Comparison of ENCODE assay signal across 8 mouse cellular contexts in the genomic region with DNA sequence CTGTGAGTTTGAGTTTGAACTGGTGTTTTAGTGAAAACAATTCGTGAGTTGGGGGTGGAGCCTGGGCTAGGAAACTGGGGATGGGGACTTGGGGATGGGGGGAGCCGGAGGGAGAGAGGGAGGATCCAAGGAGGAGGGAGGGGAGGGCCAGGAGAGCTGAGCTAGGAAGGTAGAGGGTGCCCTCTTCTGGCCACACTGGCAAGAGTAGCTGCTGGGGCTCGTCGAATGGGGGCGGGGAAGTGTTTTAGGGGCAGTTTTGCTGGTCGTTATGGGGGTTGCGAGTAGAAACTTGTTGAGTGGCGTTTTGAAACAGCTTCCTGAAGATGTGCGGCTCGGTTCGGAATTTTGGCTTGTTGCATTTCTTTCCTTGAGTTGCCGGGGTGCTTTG. TPM values are rescaled to one million over a fixed set of nuclear protein-coding genes. Genes with fewer than 3 reads are reported as not detected.
DNase-seq lines count a peak whose midpoint lies in the region; ATAC-seq and TF ChIP-seq lines count a peak whose summit lies in the region.

No protein-coding gene starts in this region.

- intact Hi-C loops in heart, postnatal 36 days (cut with DNase I): loop anchor here (5.0 to 10.0 kb wide), 3 partner anchors 190 to 1003 kb away; no protein-coding TSS in a partner anchor

- peak; percentile 93 for TF ChIP-seq CTCF in cerebellum, adult 2 months (IDR thresholded peaks at IDR 0.05; ENCODE audit: borderline replicate concordance, insufficient read depth, low read depth, low read length)

- H3K4me2 ChIP-seq in forebrain, embryonic 16.5 days (ENCODE audit: low read length): peak overlapping the region; percentile 54

- peak; percentile 24 for DNase-seq in MEL-GATA-1-ER (ENCODE audit: extremely low read depth, low read depth)
- DNase-seq in cerebellum, adult 2 months: peak; percentile 85 to 88
- peak; percentile 64 to 67 for DNase-seq in heart, postnatal 36 days
- DNase-seq in layer of hippocampus, adult 18-20 months (ENCODE audit: low spot score in 2 of 2): peak; percentile 72 to 92
- peak; percentile 65 to 66 for DNase-seq in lung, adult 18-20 months
- peak; percentile 54 for DNase-seq in ovary, postnatal 36 days (ENCODE audit: low spot score)
- no peak for DNase-seq in spleen, adult 18-20 months

- no peaks in the 10 kb centered on the region for H3K9me3 ChIP-seq in forebrain, embryonic 16.5 days (ENCODE audit: control insufficient read depth, low read length)

- H3K27ac ChIP-seq in cerebellum, adult 2 months (ENCODE audit: insufficient read depth, low read length): no peak overlapping the region
- H3K27ac ChIP-seq in forebrain, embryonic 16.5 days (ENCODE audit: low read length): no peak overlapping the region

- H3K27me3 ChIP-seq in cerebellum, adult 2 months (ENCODE audit: control insufficient read depth, insufficient read depth, low read length): no peaks in the 10 kb centered on the region
- H3K27me3 ChIP-seq in forebrain, embryonic 16.5 days (replicated peaks; ENCODE audit: control insufficient read depth, insufficient read depth, low read length): peaks cover 49% of the 10 kb centered on the region

- no peaks in the 10 kb centered on the region for H3K36me3 ChIP-seq in forebrain, embryonic 16.5 days (ENCODE audit: control insufficient read depth, insufficient read depth)

- ATAC-seq in forebrain, embryonic 16.5 days: peak; percentile 71

- H3K4me3 ChIP-seq in cerebellum, adult 2 months (replicated peaks; ENCODE audit: insufficient read depth, low read depth, low read length): peak overlapping the region; percentile 80
- peak overlapping the region; percentile 54 for H3K4me3 ChIP-seq in forebrain, embryonic 16.5 days (replicated peaks; ENCODE audit: low read length)

- H3K4me1 ChIP-seq in cerebellum, adult 2 months (ENCODE audit: control insufficient read depth, insufficient read depth, low read length): no peaks in the 10 kb centered on the region
- H3K4me1 ChIP-seq in forebrain, embryonic 16.5 days (replicated peaks; ENCODE audit: control insufficient read depth, insufficient read depth, low read length): peaks cover 33% of the 10 kb centered on the region

- WGBS in cerebellum, adult 2 months: under 1% methylated on average over 12 of the region's 12 CpGs
- 0% methylated on average over 12 of the region's 12 CpGs for WGBS in forebrain, embryonic 16.5 days

- H3K9ac ChIP-seq in forebrain, embryonic 16.5 days (replicated peaks; ENCODE audit: low read depth, low read length): no peak overlapping the region

- TF ChIP-seq POLR2A in cerebellum, adult 2 months (IDR thresholded peaks at IDR 0.05; ENCODE audit: borderline replicate concordance, insufficient read depth, low read length): no peak

RNA-seq across cellular contexts. Expression of a gene that starts 20.3 kb away (rescaled TPM):
- 5.7 and 5.9 TPM in 2 replicates for polyA plus RNA-seq in cerebellum, adult 2 months (2012; rRNA removed)
- 2.2 and 3.0 TPM in 2 replicates for polyA plus RNA-seq in forebrain, embryonic 16.5 days (2015; fragmentation: Nextera tagmentation; extraction: Ambion mirVana)
- total RNA-seq in heart, postnatal 36 days (2021): 1 to 10 TPM; 5.3 to 7.9 TPM
- 10 to 100 TPM; 29.4 to 33.1 TPM for total RNA-seq in layer of hippocampus, adult 18-20 months (2021)

Comparison
In these comparisons a context has a peak if more than half of its experiments do, and no peak if none do; other contexts are left out.
1. DNase-seq: peak in MEL-GATA-1-ER (single experiment), cerebellum, adult 2 months (2 of 2), heart, postnatal 36 days (2 of 2), layer of hippocampus, adult 18-20 months (2 of 2), lung, adult 18-20 months (2 of 2) and ovary, postnatal 36 days (single experiment); none in spleen, adult 18-20 months (0 of 2).